Mouse (Mus musculus): ENCODE measurements at regions not wholly inside any gene's neighbourhood (a gene's known extent, or its start where the extent isn't known, plus 50 kb on each side); places are given as distances from the start of the nearest gene placed in this dataset.

GRCm38 (mm10) chr3:21585767-21586166 lies 490.7 kb upstream of the Tbl1xr1 start:
- TF ChIP-seq TCF3 (IDR thresholded peaks at IDR 0.05; ENCODE audit: insufficient read length, low read depth), result no peak
- TF ChIP-seq POLR2A (IDR thresholded peaks at IDR 0.05; ENCODE audit: insufficient read length, low read depth), result no peak
- no peak for TF ChIP-seq MYOG (IDR thresholded peaks at IDR 0.05; ENCODE audit: control insufficient read depth in 1 of 3, insufficient read depth in 1 of 3, insufficient read length in 2 of 3, low read depth in 2 of 3)
- no peak for TF ChIP-seq CEBPB (IDR thresholded peaks at IDR 0.05; ENCODE audit: insufficient read depth, poor library complexity, severe bottlenecking)
- no peak for TF ChIP-seq REST (IDR thresholded peaks at IDR 0.05; ENCODE audit: insufficient read depth, insufficient read length)
- TF ChIP-seq USF1 (IDR thresholded peaks at IDR 0.05; ENCODE audit: low read depth), result no peak
